Mouse (Mus musculus) midbrain, embryonic 16.5 days (tissue): ENCODE measurements at regions not wholly inside any gene's neighbourhood (a gene's known extent, or its start where the extent isn't known, plus 50 kb on each side); places are given as distances from the start of the nearest gene placed in this dataset.

Experiments
- ATAC-seq: fragments of 200-750 bp; cut with Nextera tagmentation; 2 replicates; pipeline ENCODE4 v1.8.0; 2017; ENCODE audit warnings: moderate TSS enrichment
- H3K27ac ChIP-seq: fragments of 300-500 bp; sonication (generic); 2 replicates; pipeline ENCODE4 v1.5.1; 2014; ENCODE audit warnings: mild to moderate bottlenecking, low read length, mixed read lengths
- H3K27me3 ChIP-seq: fragments of 300-500 bp; sonication (generic); 2 replicates; pipeline ENCODE4 v1.6.1; 2014; ENCODE audit warnings: low read depth, low read length, mixed read lengths; ENCODE audit not compliant: control insufficient read depth, insufficient read depth
- H3K36me3 ChIP-seq: fragments of 300-500 bp; sonication (generic); 2 replicates; pipeline ENCODE4 v1.6.1; 2014; ENCODE audit warnings: mild to moderate bottlenecking, low read length, moderate library complexity, mixed read lengths; ENCODE audit not compliant: control insufficient read depth, insufficient read depth
- H3K4me1 ChIP-seq: fragments of 300-500 bp; sonication (generic); 2 replicates; pipeline ENCODE4 v1.6.1; 2014; ENCODE audit warnings: mild to moderate bottlenecking, low read length, mixed read lengths; ENCODE audit not compliant: control insufficient read depth, insufficient read depth
- H3K4me2 ChIP-seq: fragments of 300-500 bp; sonication (generic); 2 replicates; pipeline ENCODE4 v1.6.1; 2014; ENCODE audit warnings: mild to moderate bottlenecking, low read length, mixed read lengths
- H3K4me3 ChIP-seq: fragments of 300-500 bp; sonication (generic); 2 replicates; pipeline ENCODE4 v1.5.1; 2014; ENCODE audit warnings: low read depth, mild to moderate bottlenecking, low read length, moderate library complexity, mixed read lengths
- H3K9ac ChIP-seq: fragments of 300-500 bp; sonication (generic); 2 replicates; pipeline ENCODE4 v1.6.1; 2014; ENCODE audit warnings: low read depth, low read length, mixed read lengths
- H3K9me3 ChIP-seq: fragments of 300-500 bp; sonication (generic); replicated peaks from 2 replicates; pipeline ENCODE4 v1.6.1; 2014; ENCODE audit warnings: mild to moderate bottlenecking, low read length, mixed read lengths; ENCODE audit not compliant: control insufficient read depth, poor library complexity, severe bottlenecking
- WGBS: fragments of 180-500 bp; shearing (Covaris S2); extraction: QIAGEN DNeasy Blood & Tissue Kit; methylation state at CpG from one replicate; pipeline ENCODE4 v1.1.7; 2014; 5-methylcytosine and 5-hydroxymethylcytosine counted together

- WGBS, result 31% methylated on average over 2 of the region's 2 CpGs
- no peak overlapping the region for H3K27ac ChIP-seq
Measured at GRCm38 (mm10) chr9:46468306-46468705, 148.5 kb upstream of the 4931429L15Rik start.

GRCm38 (mm10) chr9:46467671-46468070 is 147.9 kb upstream of the 4931429L15Rik start:
- H3K27ac ChIP-seq, result no peak overlapping the region
- H3K27me3 ChIP-seq, result no peaks in the 10 kb centered on the region
- H3K9me3 ChIP-seq, result no peaks in the 10 kb centered on the region
- ATAC-seq, result no peak
- no peaks in the 10 kb centered on the region for H3K36me3 ChIP-seq
- no peak overlapping the region for H3K9ac ChIP-seq
- H3K4me3 ChIP-seq, result no peak overlapping the region
- peaks cover 4% of the 10 kb centered on the region for H3K4me1 ChIP-seq
- no peak overlapping the region for H3K4me2 ChIP-seq
- WGBS, result 39% methylated on average over 3 of the region's 3 CpGs

More at GRCm38 (mm10) chr9:46468306-46468705, 148.5 kb upstream of the 4931429L15Rik start:
- Histone ChIP-seq H3K4me3 (no peak overlapping the region), H3K9me3 (no peaks in the 10 kb centered on the region), H3K36me3 (no peaks in the 10 kb centered on the region), H3K27me3 (no peaks in the 10 kb centered on the region), H3K4me1 (peaks cover 4% of the 10 kb centered on the region), H3K4me2 (no peak overlapping the region), H3K9ac (no peak overlapping the region)
- ATAC-seq, result no peak

- WGBS, result 93% methylated on average over 5 of the region's 5 CpGs
- Histone ChIP-seq H3K27me3 (peaks cover 3% of the 10 kb centered on the region; the same call in 1 of the 2 replicates), H3K9ac (no peak overlapping the region), H3K4me2 (no peak overlapping the region), H3K9me3 (no peaks in the 10 kb centered on the region), H3K4me3 (no peak overlapping the region), H3K4me1 (no peaks in the 10 kb centered on the region), H3K27ac (no peak overlapping the region), H3K36me3 (no peaks in the 10 kb centered on the region)
- no peak for ATAC-seq
Measured at GRCm38 (mm10) chr9:46462681-46463080, 142.9 kb upstream of the 4931429L15Rik start.

GRCm38 (mm10) chr9:46457945-46458344 is 138.2 kb upstream of the 4931429L15Rik start:
- Histone ChIP-seq H3K27ac (no peak overlapping the region), H3K9ac (no peak overlapping the region), H3K9me3 (no peaks in the 10 kb centered on the region), H3K4me3 (no peak overlapping the region), H3K27me3 (peaks cover 3% of the 10 kb centered on the region; the same call in 1 of the 2 replicates), H3K4me2 (no peak overlapping the region), H3K4me1 (peaks cover 7% of the 10 kb centered on the region; the same call in 1 of the 2 replicates), H3K36me3 (no peaks in the 10 kb centered on the region)
- no peak for ATAC-seq
- 59% methylated on average over 6 of the region's 6 CpGs for WGBS

- Histone ChIP-seq H3K27ac (peak overlapping the region; percentile 20; the same call in 1 of the 2 replicates), H3K4me3 (no peak overlapping the region), H3K9ac (no peak overlapping the region), H3K36me3 (no peaks in the 10 kb centered on the region), H3K4me1 (peaks cover 7% of the 10 kb centered on the region; the same call in 1 of the 2 replicates), H3K4me2 (no peak overlapping the region), H3K27me3 (peaks cover 1% of the 10 kb centered on the region; the same call in 1 of the 2 replicates), H3K9me3 (no peaks in the 10 kb centered on the region)
- peak; percentile 73 for ATAC-seq
- WGBS, result 50% methylated on average over 7 of the region's 7 CpGs
Measured at GRCm38 (mm10) chr9:46454807-46455610, 135.2 kb upstream of the 4931429L15Rik start.

GRCm38 (mm10) chr9:46443191-46444095 is 123.7 kb upstream of the 4931429L15Rik start:
- peak; percentile 51 for ATAC-seq
- peaks cover 8% of the 10 kb centered on the region for H3K4me1 ChIP-seq
- peak overlapping the region; percentile 63 for H3K27ac ChIP-seq
- H3K9me3 ChIP-seq, result no peaks in the 10 kb centered on the region
- peak overlapping the region; percentile 22 for H3K4me3 ChIP-seq
- WGBS, result under 1% methylated on average over 52 of the region's 53 CpGs
- peak overlapping the region; percentile 55 for H3K4me2 ChIP-seq
- no peaks in the 10 kb centered on the region; the same call in 1 of the 2 replicates for H3K27me3 ChIP-seq
- no peaks in the 10 kb centered on the region for H3K36me3 ChIP-seq
- H3K9ac ChIP-seq, result peak overlapping the region; percentile 33; the same call in 1 of the 2 replicates

GRCm38 (mm10) chr9:46442739-46443181 is 123.0 kb upstream of the 4931429L15Rik start:
- Histone ChIP-seq H3K27me3 (no peaks in the 10 kb centered on the region; the same call in 1 of the 2 replicates), H3K27ac (peak overlapping the region; percentile 57), H3K9ac (peak overlapping the region; percentile 33; the same call in 1 of the 2 replicates), H3K9me3 (no peaks in the 10 kb centered on the region), H3K4me2 (peak overlapping the region; percentile 55), H3K4me1 (peaks cover 8% of the 10 kb centered on the region), H3K36me3 (no peaks in the 10 kb centered on the region), H3K4me3 (peak overlapping the region; percentile 22)
- WGBS, result 2% methylated on average over 18 of the region's 19 CpGs
- peak; percentile 72 for ATAC-seq

- H3K4me2 ChIP-seq, result no peak overlapping the region
- no peak overlapping the region for H3K9ac ChIP-seq
- H3K27me3 ChIP-seq, result no peaks in the 10 kb centered on the region; the same call in 1 of the 2 replicates
- H3K27ac ChIP-seq, result no peak overlapping the region
- H3K9me3 ChIP-seq, result peaks cover 4% of the 10 kb centered on the region; the same call in 1 of the 2 replicates
- peaks cover 8% of the 10 kb centered on the region for H3K4me1 ChIP-seq
- no peak overlapping the region for H3K4me3 ChIP-seq
- WGBS, result 50% methylated on average over 5 of the region's 5 CpGs
- H3K36me3 ChIP-seq, result no peaks in the 10 kb centered on the region
- ATAC-seq, result no peak
Measured at GRCm38 (mm10) chr9:46440226-46440625, 120.4 kb upstream of the 4931429L15Rik start.
